ENCODE assay signal across 8 mouse cellular contexts in the genomic region with DNA sequence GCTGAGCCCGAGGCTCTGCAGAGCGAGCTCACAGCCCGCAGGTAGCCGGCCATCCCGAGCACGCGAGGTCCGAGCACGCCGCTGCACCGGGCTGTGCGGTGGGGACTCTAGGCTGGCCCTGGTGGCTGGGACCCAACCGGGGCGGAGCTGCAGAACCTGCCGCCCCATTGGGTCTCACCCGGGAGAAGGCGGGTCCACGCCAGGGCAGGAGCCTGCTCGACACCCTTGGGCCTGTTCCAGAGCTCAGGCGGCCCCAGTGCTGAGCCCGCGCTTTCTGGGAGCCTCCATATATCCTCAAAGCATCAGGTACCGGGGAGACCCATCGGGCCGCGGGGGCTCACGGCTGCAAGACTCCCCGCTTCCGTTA. TPM values are rescaled to one million over a fixed set of nuclear protein-coding genes. Genes with fewer than 3 reads are reported as not detected.
DNase-seq lines count a peak whose midpoint lies in the region; ATAC-seq lines count a peak whose summit lies in the region.

A gene (minus strand): TSS at position 169 of the 367 bp plus-strand sequence.

- H3K4me3 ChIP-seq in megakaryocyte, embryonic 14.5 days (replicated peaks) = peak within 1 kb of the TSS; percentile 97

- H3K36me3 ChIP-seq in megakaryocyte, embryonic 14.5 days (replicated peaks; ENCODE audit: low read length) = peaks cover 2% of the 10 kb centered on the region

- H3K9me3 ChIP-seq in megakaryocyte, embryonic 14.5 days = no peaks in the 10 kb centered on the region

- no peaks in the 10 kb centered on the region for H3K27me3 ChIP-seq in megakaryocyte, embryonic 14.5 days (replicated peaks)

- peaks cover 98% of the 10 kb centered on the region for H3K4me1 ChIP-seq in megakaryocyte, embryonic 14.5 days

- peak; percentile 91 for ATAC-seq in common myeloid progenitor, adult 5-6 weeks (replicated peaks; ENCODE audit: low read depth, poor library complexity, severe bottlenecking)

- peak; percentile 91 for DNase-seq in ZHBTc4 (ENCODE audit: low read depth, low spot score)
- DNase-seq in gastrocnemius, adult 8-10 months (ENCODE audit: low spot score in 2 of 2) = peak; percentile 89 to 92
- DNase-seq in hindlimb bud, embryonic 11.5 days (ENCODE audit: extremely low spot score, low read depth, low spot score) = peak; percentile 30
- DNase-seq in left cerebral cortex, adult 8-10 months (ENCODE audit: low spot score in 2 of 2) = peak; percentile 84 to 90
- DNase-seq in right cerebral cortex, postnatal 10 days (ENCODE audit: low spot score in 2 of 2) = peak; percentile 93 to 94
- peak; percentile 88 for DNase-seq in urinary bladder, postnatal 25 days (ENCODE audit: low spot score)

RNA-seq across cellular contexts. Expression of the gene that starts here (rescaled TPM):
- total RNA-seq in common myeloid progenitor, adult 5-6 weeks (2017) = 233 and 240 TPM in 2 replicates
- total RNA-seq in gastrocnemius, adult 8-10 months (2022) = 100 to 1,000 TPM; 295 to 383 (median 326) TPM
- 10 to 100 TPM; 61.7 to 68.1 (median 64.0) TPM for total RNA-seq in left cerebral cortex, adult 8-10 months (2022)
- polyA plus RNA-seq in megakaryocyte, embryonic 14.5 days (2012; ENCODE audit: insufficient read depth, low replicate concordance) = 14.1 and 79.2 TPM in 2 replicates

Comparison
In these comparisons a context has a peak if more than half of its experiments do, and no peak if none do; other contexts are left out.
1. Peak in every context shown above with its lines: DNase-seq, ATAC-seq and H3K4me3 ChIP-seq.
2. DNase-seq: peak in every context shown above with its lines; median percentile 94 in right cerebral cortex, postnatal 10 days; 91 in ZHBTc4; 90 in gastrocnemius, adult 8-10 months; 88 in urinary bladder, postnatal 25 days; 87 in left cerebral cortex, adult 8-10 months; 30 in hindlimb bud, embryonic 11.5 days.